Mouse (Mus musculus) MEL (cell line): ENCODE measurements around the gene Emilin2.
A peak's percentile ranks its signal among the peaks of the same experiment; 100 is the strongest.

ENCODE experiments used
- CTCF ChIP-seq, 3 experiments: IDR thresholded peaks in 2 of 3; conservative IDR thresholded peaks in 1 of 3; 2 replicates each; pipeline ENCODE4 v1.5.1; 2011 to 2012; ENCODE audit warnings: low read length in 3 of 3, low read depth in 2 of 3, mild to moderate bottlenecking in 2 of 3, improper control_type of control experiment in 1 of 3, inconsistent platforms in 1 of 3, mixed read lengths in 1 of 3, moderate library complexity in 1 of 3; ENCODE audit not compliant: control insufficient read depth in 1 of 3, insufficient read depth in 1 of 3, poor library complexity in 1 of 3, severe bottlenecking in 1 of 3
- GATA1 ChIP-seq: IDR thresholded peaks from 2 replicates; pipeline ENCODE4 v1.6.1; 2011; ENCODE audit warnings: low read depth, low read length, improper control_type of control experiment
- KAT2A ChIP-seq: conservative IDR thresholded peaks from 2 replicates; pipeline ENCODE4 v1.6.1; 2012; ENCODE audit warnings: low read depth, low read length, improper control_type of control experiment, inconsistent platforms
- RCOR1 ChIP-seq: IDR thresholded peaks from 2 replicates; pipeline ENCODE4 v1.6.1; 2012; ENCODE audit warnings: low read depth, mild to moderate bottlenecking, inconsistent platforms, low read length, improper control_type of control experiment
- USF1 ChIP-seq: IDR thresholded peaks from 2 replicates; pipeline ENCODE4 v1.6.1; 2014; ENCODE audit warnings: low read depth, mild to moderate bottlenecking, inconsistent platforms, low read length, improper control_type of control experiment, moderate library complexity

- TF ChIP-seq CTCF (IDR thresholded peaks at IDR 0.05 in 2 of 3, conservative IDR thresholded peaks at IDR 0.05 in 1 of 3; ENCODE audit: control insufficient read depth in 1 of 3, insufficient read depth in 1 of 3, low read depth in 2 of 3, low read length in 3 of 3, poor library complexity in 1 of 3, severe bottlenecking in 1 of 3) (no peak), GATA1 (peak; percentile 67; the same call in 1 of the 2 replicates), RCOR1 (peak; percentile 61; the same call in 1 of the 2 replicates), KAT2A (no peak), USF1 (no peak)
These were observed 22.1 kb downstream of the Emilin2 start for GRCm38 (mm10) chr17:71289572-71290176.
